Mouse (Mus musculus): ENCODE results near the gene Szt2.

DNA sequence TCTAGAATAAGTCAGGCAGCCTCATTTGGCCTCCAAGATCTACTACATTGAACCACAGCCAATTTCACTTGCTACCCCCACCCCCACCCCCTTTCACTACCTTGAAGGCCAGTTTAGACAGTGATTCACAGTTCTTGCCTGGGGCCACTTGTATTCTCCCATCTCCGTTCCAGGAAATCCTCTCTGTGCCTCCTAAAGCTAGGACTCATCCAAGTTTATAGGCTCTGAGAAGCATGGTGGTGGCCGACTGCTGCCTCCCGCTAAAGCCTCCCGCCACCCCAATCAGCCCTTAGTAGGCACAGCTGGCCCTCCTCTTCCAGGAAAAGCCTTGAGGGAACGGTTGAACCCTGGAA lies 18.3 kb upstream of the Szt2 start:
- TF ChIP-seq CTCF (IDR thresholded peaks at IDR 0.05; ENCODE audit: low read depth, low read length) = no peak
- no peak for TF ChIP-seq POLR2A (IDR thresholded peaks at IDR 0.05; ENCODE audit: borderline replicate concordance, low read depth, low read length)

All from bone marrow macrophage, adult 2 months (primary cell).